Mouse (Mus musculus) embryonic fibroblast, embryonic 13.5 days (primary cell): ENCODE data around the gene Ntm.

Experiments
- CTCF ChIP-seq: IDR thresholded peaks from 2 replicates; pipeline ENCODE4 v1.5.1; 2011; ENCODE audit warnings: mild to moderate bottlenecking, control low read depth, low read length, moderate library complexity, borderline replicate concordance; ENCODE audit not compliant: insufficient read depth
- POLR2A ChIP-seq: IDR thresholded peaks from 2 replicates; pipeline ENCODE4 v1.6.1; 2011; ENCODE audit warnings: low read depth, mild to moderate bottlenecking, control low read depth, low read length, moderate library complexity

GRCm38 (mm10) chr9:29651856-29652255 is 311.1 kb downstream of the Ntm start:
- TF ChIP-seq POLR2A (no peak), CTCF (no peak)
